Mouse (Mus musculus) limb, embryonic 15.5 days (tissue): ENCODE measurements at regions not wholly inside any gene's neighbourhood (a gene's known extent, or its start where the extent isn't known, plus 50 kb on each side); places are given as distances from the start of the nearest gene placed in this dataset.

Experiments
- ATAC-seq: fragments of 200-750 bp; cut with Nextera tagmentation; 2 replicates; pipeline ENCODE4 v1.8.0; 2017; ENCODE audit warnings: low read depth, moderate TSS enrichment; ENCODE audit not compliant: insufficient number of reproducible peaks, low FRiP score, low TSS enrichment
- H3K27ac ChIP-seq: fragments of 300-500 bp; sonication (generic); 2 replicates; pipeline ENCODE4 v1.5.1; 2015; ENCODE audit warnings: moderate library complexity, mild to moderate bottlenecking, inconsistent platforms
- H3K27me3 ChIP-seq: fragments of 300-500 bp; sonication (generic); 2 replicates; pipeline ENCODE4 v1.6.1; 2015; ENCODE audit warnings: inconsistent platforms
- H3K36me3 ChIP-seq: fragments of 300-500 bp; sonication (generic); 2 replicates; pipeline ENCODE4 v1.6.1; 2015; ENCODE audit warnings: inconsistent platforms
- H3K4me1 ChIP-seq: fragments of 300-500 bp; sonication (generic); 2 replicates; pipeline ENCODE4 v1.6.1; 2015; ENCODE audit warnings: inconsistent platforms
- H3K4me2 ChIP-seq: fragments of 300-500 bp; sonication (generic); 2 replicates; pipeline ENCODE4 v1.6.1; 2015; ENCODE audit warnings: mild to moderate bottlenecking, inconsistent platforms
- H3K4me3 ChIP-seq: fragments of 300-500 bp; sonication (generic); 2 replicates; pipeline ENCODE4 v1.5.1; 2015; ENCODE audit warnings: mild to moderate bottlenecking, inconsistent platforms
- H3K9ac ChIP-seq: fragments of 300-500 bp; sonication (generic); 2 replicates; pipeline ENCODE4 v1.6.1; 2015; ENCODE audit warnings: inconsistent platforms
- H3K9me3 ChIP-seq: fragments of 300-500 bp; sonication (generic); 2 replicates; pipeline ENCODE4 v1.6.1; 2016; ENCODE audit warnings: inconsistent platforms
- WGBS: fragments of 180-500 bp; shearing (Covaris S2); methylation state at CpG from one replicate; pipeline ENCODE4 v1.1.7; 2015; 5-methylcytosine and 5-hydroxymethylcytosine counted together

DNA sequence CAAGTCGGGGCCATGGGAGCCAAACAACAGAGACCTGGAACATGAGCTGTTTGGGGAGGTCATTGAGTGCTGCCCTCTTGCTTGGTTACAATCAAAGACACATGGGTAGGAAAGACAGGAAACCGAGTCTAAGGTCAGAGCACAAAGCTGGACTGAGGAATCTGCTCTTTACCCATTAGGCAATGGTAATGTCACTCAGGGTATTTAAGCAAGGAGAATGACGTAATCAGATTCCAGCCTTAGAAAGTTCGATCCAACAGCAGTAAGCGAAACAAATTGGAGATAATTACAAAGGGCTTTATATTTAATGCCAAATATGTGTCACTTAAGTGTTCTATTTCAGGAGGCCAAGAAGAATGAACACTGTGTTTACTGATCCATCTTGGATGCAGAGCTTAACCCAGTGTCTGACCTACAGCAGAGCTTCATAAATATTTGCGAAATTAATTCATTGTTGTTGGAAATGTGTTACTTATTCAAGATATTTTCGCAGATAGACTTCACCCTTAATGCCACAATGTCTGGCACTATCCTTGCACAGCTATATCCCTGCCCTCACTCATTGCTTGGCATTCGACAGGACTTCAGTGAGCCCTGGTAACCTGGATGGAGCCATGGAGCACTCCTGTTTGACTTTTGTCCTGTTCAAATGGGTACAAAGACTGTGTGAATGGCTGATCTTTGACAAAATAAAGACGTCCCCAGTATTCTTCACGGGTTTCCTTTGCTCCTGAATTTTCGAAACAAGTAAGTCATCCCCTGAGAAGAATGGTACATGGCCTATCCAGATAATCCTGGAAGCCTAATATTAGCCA, 56.2 kb upstream of the Ptgfr start:
- peaks cover 26% of the 10 kb centered on the region for H3K4me1 ChIP-seq
- H3K27ac ChIP-seq, result no peak overlapping the region
- H3K4me3 ChIP-seq, result no peak overlapping the region
- H3K4me2 ChIP-seq, result no peak overlapping the region
- no peak overlapping the region for H3K9ac ChIP-seq
- no peaks in the 10 kb centered on the region for H3K27me3 ChIP-seq
- H3K9me3 ChIP-seq, result no peaks in the 10 kb centered on the region
- no peak for ATAC-seq
- WGBS, result 71% methylated on average over 11 of the region's 11 CpGs
- H3K36me3 ChIP-seq, result no peaks in the 10 kb centered on the region

DNA sequence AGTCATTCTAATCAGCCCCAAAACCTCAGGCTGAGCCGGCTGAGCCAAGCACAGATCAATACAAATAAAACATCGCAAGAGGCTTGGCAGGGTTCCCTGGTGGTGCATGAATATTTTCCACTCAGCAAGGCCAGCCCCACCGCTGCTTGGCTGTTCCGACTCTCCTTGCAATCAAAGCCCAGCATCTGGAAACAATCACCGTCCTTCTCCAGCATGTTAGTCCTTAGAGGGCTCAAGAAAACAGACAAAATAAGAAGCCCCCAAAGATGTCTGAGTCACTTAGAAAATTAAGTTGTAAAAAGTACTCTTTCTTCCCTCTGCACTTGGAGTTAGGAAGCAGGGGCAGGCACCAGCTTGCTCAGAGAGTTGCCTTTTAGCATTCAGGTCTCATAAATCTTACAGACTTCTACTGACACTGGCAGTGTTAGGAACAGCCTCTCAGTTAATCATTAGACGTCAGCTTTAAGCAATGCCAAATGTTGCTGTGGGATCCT, 54.4 kb upstream of the Ptgfr start:
- peak overlapping the region; percentile 2; the same call in 1 of the 2 replicates for H3K4me2 ChIP-seq
- ATAC-seq, result peak; percentile 95
- no peak overlapping the region for H3K9ac ChIP-seq
- H3K9me3 ChIP-seq, result no peaks in the 10 kb centered on the region
- under 1% methylated on average over 6 of the region's 6 CpGs for WGBS
- H3K4me3 ChIP-seq, result no peak overlapping the region
- H3K27ac ChIP-seq, result peak overlapping the region; percentile 85
- H3K36me3 ChIP-seq, result no peaks in the 10 kb centered on the region
- no peaks in the 10 kb centered on the region for H3K27me3 ChIP-seq
- H3K4me1 ChIP-seq, result peaks cover 26% of the 10 kb centered on the region

DNA sequence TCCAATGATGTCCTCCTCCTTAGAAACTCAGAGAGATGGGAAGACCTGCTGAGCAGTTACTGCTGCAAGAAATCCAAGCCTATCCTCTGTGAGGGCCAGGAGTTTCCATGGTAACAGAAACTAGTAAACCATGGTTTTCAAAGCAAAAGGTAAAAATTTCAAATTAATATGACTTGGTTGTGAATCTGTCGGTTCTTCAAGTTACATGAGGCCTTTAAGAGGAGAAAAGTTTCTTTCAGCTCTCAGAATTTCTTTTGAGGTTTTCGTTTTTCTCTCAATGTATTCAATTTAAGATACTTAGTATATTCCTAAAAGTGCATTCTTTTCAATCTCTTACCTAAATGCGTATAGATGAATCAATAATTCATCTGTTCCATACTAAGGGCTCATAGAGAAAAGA, 53.9 kb upstream of the Ptgfr start:
- Histone ChIP-seq H3K9ac (no peak overlapping the region), H3K27ac (peak overlapping the region; percentile 85), H3K36me3 (no peaks in the 10 kb centered on the region), H3K4me3 (no peak overlapping the region), H3K4me1 (peaks cover 26% of the 10 kb centered on the region), H3K9me3 (no peaks in the 10 kb centered on the region), H3K4me2 (no peak overlapping the region; the same call in 1 of the 2 replicates), H3K27me3 (no peaks in the 10 kb centered on the region)
- no peak for ATAC-seq
- WGBS, result 19% methylated on average over 3 of the region's 3 CpGs

DNA sequence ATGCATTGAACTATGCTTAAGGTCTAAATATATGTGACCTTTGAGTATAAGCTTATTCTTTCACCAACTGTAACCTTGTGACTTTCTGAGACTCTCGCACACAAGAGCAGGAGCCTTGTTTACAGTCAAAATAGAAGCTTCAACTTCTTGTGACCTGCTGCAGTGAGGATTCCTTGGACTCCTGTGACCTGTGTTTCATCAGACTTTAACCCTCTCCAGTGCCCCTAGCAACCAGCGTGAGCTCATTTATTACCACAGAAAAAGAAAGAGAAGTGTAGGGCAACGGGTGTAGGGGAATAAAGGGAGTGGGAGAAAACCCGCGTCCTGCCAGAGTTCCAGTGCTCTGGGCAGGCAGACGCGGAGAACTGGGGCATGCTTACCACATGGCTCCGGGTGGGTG, 52.3 kb upstream of the Ptgfr start:
- no peaks in the 10 kb centered on the region for H3K9me3 ChIP-seq
- ATAC-seq, result no peak
- H3K4me2 ChIP-seq, result no peak overlapping the region
- H3K27me3 ChIP-seq, result no peaks in the 10 kb centered on the region
- H3K9ac ChIP-seq, result no peak overlapping the region
- 47% methylated on average over 8 of the region's 8 CpGs for WGBS
- peak overlapping the region; percentile 85; the same call in 1 of the 2 replicates for H3K27ac ChIP-seq
- H3K36me3 ChIP-seq, result no peaks in the 10 kb centered on the region
- H3K4me1 ChIP-seq, result peaks cover 26% of the 10 kb centered on the region
- H3K4me3 ChIP-seq, result no peak overlapping the region
